Mouse (Mus musculus) lung, postnatal 0 days (tissue): Measurements from ENCODE around the gene Fam219a.

Experiments
- CTCF ChIP-seq: IDR thresholded peaks from 2 replicates; pipeline ENCODE4 v1.5.1; 2016; ENCODE audit warnings: antibody characterized with exemption, mild to moderate bottlenecking
- EP300 ChIP-seq: IDR thresholded peaks from 2 replicates; pipeline ENCODE4 v1.6.1; 2016; ENCODE audit warnings: antibody characterized with exemption, mild to moderate bottlenecking, control low read depth

GRCm38 (mm10) chr4:41492951-41493350, 76.4 kb downstream of the Fam219a start:
- TF ChIP-seq CTCF (no peak), EP300 (no peak)
